Mouse (Mus musculus): ENCODE data around the gene Zkscan6.
A peak's percentile ranks its signal among the peaks of the same experiment; 100 is the strongest.

Zkscan6 gene

DNA sequence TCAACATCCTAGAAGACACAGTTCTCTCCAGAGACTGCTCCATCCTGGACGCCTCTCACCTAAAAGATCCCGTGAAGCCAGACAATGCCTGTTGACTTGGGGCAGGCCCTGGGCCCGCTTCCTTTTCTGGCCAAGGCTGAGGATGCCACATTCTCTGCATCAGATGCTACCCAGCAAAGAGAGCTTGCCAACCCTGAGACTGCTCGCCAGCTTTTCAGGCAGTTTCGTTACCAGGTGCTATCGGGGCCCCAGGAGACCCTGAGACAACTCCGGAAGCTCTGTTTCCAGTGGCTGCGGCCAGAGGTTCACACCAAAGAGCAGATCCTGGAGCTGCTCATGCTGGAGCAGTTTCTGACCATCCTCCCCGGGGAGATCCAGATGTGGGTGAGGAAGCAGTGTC lies 7.4 kb downstream of the Zkscan6 start:
- no peak for DNase-seq

DNA sequence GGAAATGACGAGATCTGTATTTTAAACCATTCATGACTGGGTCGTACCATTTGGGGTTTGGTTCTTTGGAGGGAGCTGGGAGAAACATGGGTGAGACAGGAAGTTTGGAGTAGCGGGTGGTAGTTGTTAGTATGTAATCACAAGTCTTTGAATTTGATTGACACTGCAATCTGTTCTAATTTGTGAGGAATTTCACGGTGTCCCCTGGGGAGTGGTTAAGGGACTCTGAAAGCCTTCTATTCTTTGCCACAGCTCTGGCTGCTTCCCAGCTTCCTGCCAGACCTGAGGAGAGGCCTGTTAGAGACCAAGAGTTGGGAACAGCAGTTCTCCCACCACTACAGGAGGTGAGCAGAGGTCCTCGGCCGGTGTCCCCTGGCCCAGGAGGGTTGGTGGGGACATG lies 9.3 kb downstream of the Zkscan6 start:
- DNase-seq = no peak

DNA sequence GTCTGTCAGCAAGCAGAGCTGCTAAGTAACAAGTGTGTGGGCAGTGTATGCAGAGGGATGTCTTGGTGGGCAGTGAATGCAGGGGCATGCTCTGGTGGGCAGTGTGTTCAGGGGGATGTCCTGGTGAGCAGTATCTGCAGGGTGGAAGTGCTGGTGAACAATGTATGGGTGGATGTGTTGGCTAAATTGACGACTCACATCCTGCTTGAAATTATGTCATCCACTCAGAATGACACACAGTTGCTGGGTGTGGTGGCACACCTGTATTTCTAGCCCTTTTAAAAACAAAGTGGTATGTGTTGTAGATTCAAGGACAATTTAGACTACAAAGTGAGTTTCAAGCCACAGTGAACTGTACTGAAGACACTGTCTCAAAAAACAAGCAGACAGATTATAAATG lies 11.2 kb downstream of the Zkscan6 start:
- no peak for DNase-seq

GRCm38 (mm10) chr11:65820280-65820679 lies 13.3 kb downstream of the Zkscan6 start:
- DNase-seq = no peak

DNA sequence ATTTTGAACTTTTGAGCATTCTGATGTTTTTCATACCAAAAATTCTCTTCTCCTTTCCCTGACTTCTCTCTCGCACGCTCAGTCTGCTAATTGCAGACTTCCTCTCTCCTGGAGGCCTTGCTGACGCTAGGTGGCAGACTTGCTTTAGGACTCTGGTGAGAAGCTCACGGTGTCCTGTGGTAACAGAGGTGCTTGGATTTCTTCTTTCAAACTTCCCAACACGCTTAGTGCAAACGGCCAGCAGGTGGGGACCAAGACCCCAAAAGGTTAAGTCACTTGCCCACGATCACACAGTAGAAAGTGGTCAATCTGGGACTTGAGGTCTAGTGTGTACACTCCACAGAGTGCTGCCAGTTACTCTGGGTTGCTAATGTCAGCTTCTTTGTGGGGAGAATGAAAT lies 13.9 kb downstream of the Zkscan6 start:
- DNase-seq = peak; percentile 61 to 75

GRCm38 (mm10) chr11:65824556-65824955 lies 17.6 kb downstream of the Zkscan6 start:
- DNase-seq = no peak

- DNase-seq = peak; percentile 50 to 79
Measured at GRCm38 (mm10) chr11:65838999-65839398, 32.0 kb downstream of the Zkscan6 start.

DNA sequence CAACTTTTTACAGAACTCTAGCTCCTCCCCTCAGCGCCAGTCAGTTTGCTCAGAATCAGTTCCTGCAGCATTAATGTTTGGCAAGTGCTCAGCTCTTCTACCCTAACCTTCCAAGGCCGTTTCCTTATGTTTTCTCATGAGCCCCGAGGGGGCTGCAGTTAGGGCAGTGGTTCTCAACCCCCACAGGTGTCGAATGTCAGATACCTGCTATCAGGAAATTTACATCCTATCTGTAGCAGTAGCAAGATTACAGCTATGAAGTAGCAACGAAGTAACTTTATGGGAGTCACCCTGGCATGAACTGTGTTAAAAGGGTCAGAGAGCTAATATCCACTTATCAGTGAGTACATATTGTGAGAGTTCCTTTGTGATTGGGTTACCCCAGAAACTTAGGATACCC lies 39.5 kb downstream of the Zkscan6 start:
- DNase-seq = no peak

DNA sequence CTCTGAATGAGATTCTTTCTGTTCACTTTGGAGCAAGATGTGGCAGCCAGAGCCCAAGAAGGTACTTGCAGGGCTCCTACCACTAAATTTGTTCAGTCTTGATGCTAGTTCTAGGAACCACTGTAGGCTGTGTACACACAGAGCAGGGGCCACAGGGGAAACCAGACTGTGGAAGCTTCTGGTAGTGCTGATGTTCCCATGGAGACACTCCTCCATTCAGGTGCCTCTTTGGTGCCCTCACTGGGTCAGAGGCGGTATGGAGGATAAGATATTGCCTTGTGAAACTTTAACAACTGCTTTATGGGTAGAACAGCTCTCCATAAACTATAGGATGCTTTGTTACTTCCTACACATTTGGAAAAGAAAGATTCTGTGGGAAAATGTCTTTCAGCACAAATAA lies 45.1 kb downstream of the Zkscan6 start:
- DNase-seq = peak in 1 of 2 experiments; percentile 18

- no peak for DNase-seq
Measured at GRCm38 (mm10) chr11:65861476-65861875, 54.5 kb downstream of the Zkscan6 start.

DNA sequence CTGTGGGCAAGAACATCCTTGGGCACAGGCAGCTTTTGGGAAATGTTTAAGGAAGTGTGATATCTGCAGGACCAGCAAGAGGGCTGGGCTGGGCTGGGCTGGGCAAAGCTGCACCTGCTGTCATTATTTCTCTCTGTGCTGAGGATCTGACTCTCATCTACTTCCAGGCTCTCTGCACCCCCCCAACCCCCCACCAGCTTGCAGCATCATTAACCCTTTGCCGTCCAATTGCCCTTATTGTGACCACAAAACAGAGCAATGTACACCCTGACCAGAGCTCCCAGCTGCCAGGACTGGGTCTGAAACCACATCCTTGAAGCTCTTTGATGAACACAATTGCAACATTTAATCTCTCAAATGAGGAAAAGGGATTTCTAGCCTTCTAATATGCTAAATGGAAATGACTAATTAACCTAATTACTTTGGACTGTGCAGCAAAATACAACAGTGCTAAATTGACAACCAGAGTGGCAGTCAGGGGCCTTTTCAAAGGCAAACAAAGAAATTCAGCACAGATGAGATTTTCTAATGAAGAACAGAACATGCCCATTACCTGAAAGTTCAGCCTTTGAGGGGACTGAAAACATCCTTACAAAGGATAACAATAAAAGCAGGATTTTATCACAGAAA lies 70.3 kb downstream of the Zkscan6 start:
- DNase-seq = no peak

All from lung, postnatal 4 days (tissue).